Mouse (Mus musculus) kidney, postnatal 4 days (tissue): ENCODE data around the gene Il21r.

Experiments used
- DNase-seq, 2 experiments: peaks; one replicate each; pipeline ENCODE4 v3.0.0; 2021; ENCODE audit warnings: mixed read lengths in 2 of 2

Il21r gene

DNA sequence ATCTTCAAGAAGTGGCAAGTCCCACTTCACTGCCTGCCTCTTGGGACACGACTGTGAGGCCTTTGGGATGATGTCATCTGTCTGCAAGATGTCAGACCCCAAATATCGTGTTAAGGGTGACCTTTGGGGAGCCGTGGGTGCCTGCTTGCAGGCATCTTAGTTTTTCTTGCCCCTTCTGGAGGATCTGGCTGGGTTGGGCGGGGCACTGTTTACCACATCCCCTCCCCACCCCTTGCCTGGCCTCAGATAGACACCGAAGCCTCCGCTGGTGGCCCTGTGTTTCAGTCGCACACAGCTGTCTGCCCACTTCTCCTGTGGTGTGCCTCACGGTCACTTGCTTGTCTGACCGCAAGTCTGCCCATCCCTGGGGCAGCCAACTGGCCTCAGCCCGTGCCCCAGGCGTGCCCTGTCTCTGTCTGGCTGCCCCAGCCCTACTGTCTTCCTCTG lies at the start of gene Il21r:
Gene Il21r, plus strand, starts transcription at position 245 of the 447 bp plus-strand sequence.
- peak in 1 of 2 experiments; percentile 14 for DNase-seq

DNA sequence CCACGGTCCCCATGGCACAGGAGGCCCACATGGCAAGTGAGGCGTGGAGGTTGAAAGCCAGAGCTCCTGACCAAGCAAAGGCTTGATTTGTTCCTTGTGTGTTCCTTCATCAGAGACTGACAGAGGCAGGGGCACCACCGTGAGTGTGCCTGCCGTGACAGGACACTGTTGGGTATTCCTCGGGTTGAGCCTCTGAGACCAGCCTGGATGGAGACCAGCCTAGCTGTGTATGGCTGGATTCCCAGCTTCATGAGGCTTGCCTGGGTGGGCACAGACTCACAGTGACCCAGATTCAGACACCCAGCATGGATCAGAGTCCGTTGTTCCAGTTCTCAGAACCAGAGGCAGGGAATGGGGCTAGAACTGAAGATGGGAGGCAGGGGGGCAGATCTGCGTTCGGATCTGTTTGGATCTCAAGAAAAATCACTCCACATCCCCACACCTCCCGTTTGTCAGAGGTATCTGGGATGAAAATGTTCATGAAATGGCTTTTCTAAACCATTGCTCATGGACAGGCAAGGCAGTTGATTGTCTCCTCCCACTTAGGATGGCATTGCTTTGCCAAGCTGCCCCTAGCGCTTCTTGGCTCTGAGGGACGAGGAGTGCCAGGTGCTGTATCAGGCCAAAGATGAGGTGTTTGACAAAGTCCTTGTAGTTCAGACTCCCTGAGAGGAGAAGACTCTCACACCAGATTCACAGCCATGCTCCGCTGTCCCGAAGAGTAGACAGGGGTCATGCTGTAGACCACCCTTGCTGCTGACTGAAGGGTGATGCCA lies 49.4 kb upstream of the Il21r start:
- no peak for DNase-seq

DNA sequence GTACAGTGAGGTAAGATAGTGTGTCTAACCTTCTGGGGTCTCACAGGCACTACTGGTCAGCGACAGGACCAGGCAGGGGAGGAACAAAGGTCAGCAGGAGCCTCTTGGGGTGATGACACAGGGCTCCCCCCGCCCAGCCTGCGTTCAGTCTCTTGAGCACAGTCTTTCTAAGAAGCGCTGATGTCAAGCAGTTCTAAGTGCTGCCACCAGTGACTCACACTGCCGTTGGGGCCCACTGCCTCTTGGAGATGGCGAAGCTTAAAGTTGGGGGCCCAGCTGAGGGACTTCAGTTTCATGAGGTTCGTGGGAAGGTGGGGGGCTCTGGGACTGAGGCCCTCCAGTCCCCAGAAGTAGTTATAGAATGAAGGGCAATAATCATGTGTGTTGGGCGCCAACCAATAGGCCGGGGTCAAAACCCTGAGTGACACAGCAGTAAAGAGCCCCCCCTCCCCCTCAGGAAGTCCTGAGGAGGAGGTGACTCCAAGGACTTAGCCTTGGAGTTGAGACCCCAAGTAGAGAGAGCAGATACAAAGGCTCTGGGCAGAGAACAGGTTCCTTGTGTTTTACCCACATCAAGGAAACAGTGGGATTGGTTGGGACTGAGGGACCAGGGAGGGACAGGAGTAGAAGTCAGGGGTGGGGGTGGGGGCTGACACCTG lies 48.6 kb upstream of the Il21r start:
- no peak for DNase-seq

DNA sequence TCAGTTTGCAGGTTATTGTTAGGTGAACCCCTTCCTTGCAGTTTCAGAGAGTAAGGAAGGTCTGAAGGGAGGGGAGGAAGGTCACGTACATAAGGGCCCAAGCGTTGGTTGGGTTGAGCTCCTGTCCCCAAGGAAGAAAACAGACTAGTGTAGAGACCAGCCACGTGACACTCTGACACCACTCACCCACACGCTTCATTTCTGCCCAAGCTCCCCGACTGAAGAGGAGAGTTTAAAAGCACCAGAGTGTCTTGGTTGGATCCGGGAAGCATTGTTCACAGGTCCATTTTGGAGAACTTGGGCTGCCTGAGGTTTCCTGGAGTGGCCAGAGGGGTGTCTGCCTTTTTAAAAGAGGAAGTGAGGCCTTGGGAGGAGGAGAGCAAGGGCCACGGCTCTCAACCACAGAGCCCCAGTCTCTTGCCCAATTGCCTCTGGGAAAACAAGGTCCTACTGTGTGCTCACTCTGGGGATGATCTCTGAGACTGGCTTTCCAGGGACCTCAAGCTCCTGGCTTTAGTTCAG lies 47.8 kb upstream of the Il21r start:
- no peak for DNase-seq

DNA sequence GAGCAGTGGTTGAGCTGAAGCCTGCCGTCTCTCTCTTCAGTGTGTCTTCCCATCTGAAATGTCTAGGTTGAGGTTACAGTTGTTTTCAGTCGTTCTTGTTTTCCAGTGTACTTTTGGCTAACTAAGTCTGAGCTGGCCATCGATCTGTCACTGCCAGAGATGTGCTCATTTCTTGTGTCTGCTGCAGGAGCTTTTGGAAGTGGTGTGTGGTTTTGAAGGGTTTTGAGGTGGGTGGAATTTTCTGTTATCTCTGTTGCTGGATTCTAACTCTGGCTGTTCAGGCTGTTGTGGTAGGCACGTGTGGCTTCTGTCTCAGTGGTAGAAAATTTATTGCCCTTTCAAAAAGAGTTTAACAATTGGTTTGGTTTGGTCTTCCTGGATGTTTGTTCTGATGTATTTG lies 47.1 kb upstream of the Il21r start:
- DNase-seq, result no peak

DNA sequence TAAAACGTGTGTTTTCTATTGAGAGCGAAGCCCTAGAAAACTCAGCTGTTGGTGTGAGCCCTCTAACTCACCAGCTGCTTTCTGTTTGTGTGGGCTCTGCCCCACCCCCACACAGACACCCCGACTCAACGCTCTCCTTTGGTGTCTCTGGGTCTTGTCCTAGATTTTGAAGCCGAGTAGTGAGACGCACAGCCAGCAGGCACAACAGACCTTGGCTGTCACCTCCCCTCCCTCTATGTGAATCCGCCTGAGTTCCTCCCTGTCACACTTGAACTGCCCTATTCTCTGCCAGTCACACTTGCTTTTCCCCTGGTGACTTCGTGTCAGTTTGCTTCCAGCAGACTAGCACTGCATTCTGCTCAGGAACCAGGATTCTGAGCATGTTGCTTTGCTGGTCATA lies 46.4 kb upstream of the Il21r start:
- DNase-seq, result peak in 1 of 2 experiments; percentile 58

DNA sequence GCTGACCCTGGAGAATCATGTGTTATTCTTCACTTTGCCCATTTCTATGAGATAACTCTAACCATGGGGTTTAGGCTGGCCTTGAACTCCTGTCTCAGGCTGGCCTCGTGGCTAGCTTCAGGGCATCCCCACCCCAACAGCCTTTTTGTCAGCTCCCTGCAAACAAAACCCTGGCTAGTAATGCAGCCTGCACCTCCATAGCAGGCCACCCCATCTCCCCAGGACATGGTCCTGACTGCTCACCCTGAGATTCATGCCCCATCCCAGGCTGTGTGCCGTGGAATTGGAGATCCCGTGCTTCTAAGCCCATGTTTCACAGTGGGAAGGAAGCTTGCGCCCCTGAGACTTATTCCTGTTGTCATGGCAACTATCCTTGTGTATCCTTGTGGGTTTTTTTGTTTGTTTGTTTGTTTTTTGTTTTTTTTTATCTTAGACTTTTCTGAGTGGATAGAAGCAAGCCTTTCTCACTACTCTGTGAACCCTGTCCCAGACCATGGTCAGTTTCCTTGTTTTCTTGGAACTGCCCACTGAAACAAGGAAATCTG lies 44.8 kb upstream of the Il21r start:
- no peak for DNase-seq

DNA sequence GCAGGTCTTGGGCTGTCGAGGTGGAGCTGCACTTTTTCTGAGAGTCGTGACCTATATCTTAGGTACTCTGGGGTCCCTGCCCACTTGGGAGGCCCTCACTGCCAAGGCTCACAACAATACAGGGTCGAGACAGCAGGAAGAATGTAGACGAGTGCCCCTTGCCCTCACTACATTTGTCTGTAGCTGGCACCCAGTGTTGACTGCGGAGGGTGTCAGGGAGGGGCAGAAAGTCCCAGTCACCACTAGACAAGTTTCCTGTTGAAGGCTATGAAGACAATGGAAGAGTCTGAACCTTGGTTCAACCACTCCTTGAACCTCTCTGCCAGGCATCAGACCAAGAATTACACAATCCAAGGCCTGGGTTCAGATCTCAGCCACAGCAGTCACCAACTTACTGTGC lies 44.2 kb upstream of the Il21r start:
- DNase-seq, result no peak

DNA sequence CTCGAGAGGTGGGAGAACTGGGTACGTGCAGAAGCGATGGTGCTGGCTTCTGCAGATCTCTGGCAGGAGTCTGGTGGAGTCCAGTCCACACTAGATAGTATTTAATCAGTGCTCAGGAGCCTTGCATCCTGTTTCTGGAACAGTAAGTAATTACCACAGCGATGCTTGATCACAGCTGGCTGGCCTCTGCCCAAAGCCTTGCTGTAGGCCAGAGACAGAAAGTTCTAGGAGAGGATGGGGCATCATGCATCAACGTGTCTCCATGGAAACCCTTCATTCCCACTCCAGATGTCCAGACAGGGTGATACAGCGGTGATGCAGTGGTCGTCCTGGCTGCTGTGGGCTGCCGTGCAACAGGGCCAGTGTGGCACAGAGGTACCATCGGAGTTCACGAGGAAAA lies 43.7 kb upstream of the Il21r start:
- no peak for DNase-seq

DNA sequence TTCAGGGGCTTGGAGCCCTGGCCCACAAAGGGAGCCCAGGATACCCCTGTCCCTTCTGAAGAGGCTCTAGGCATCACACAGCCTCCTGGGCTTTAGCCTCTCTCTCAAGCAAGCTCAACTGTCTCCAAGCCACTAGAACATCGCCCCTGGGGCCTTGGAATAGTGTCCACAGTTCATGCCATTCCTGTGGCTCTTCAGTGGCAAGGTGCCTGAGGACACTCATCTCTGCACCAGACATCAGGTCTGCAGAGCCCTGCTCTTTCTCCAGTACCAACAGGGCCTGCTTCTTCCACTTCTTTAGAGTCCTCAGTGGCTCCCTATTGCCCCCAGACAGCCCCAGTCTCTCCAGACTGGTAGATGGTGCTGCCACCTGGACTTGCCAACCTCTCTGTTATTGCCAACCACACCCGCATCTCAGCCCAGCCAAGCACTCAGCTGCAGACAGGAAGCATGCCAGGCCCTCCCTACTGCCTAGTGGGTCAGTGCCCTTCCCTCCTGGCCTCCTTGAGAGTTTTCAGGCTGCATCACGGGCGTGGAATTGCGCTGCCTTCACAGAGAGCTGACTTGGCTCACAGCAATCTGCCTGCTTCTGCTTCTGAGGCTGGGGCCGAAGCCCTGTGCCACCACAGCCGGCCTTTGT lies 43.0 kb upstream of the Il21r start:
- no peak for DNase-seq

DNA sequence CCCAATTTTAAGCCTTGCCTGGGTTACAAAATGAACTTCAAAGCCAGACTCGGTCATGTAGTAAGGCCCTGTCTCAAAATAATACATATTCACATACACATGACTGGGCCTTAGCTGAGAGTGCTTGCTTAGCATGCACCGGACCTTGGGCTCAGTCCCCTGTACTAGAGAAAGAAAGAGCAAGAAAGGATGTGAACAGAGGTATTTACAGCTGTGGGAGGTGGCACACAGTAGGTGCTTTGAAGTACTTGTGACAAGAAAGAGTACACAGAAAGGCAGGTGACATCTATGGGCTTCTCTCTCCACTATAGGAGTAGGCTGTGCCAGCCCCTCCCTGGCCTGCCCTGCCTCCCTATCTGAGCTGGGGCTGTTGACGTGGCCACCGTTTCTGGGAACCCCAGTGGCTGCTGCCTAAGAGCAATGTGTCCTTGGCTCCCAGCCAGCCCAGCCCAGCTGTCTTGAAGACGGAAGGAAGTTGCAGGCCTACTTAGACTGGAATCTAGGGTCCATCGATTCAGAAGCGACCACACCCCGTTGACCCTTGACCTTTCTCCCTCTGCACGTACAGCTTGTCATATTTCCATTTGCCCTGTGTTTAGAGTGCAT lies 42.0 kb upstream of the Il21r start:
- peak; percentile 83 to 89 for DNase-seq

DNA sequence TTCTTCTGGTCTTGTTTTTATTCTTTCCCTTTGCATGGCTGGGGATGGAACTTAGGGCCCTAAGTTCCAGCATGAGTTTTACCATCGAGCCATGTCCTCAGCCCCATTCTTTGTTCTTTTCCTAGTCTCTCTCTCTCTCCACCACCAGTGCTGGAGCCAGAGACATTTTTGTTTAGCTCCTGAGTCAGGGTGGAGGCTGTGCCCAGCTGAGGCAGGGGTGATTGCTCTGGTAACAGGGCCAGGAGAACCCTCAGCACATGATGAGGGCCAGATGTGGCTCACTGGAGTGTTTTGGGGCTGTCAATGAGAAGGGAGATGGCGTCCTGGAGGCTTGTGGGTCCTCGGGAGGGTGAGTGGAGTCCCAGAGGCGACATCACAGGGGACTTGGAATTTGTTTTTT lies 40.8 kb upstream of the Il21r start:
- no peak for DNase-seq

DNA sequence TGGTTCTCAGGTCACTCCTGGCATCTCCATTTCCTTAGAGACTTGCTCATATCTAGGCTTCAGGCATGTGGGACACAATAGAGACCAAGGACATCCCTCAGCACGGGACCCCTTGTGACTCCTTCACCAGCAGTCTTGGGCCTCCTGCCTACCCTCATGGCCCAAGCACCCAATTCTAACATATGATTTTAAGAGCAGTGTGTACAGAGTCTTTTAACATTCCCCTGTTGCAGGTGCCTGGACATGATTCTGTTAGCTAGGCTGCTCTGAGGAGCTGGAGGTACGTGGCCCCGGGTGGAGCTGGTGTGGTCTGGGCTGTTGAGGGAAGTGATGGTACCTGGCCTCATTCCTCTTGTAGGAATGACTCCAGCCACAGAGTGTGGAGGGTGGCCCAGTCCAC lies 40.1 kb upstream of the Il21r start:
- DNase-seq, result no peak

DNA sequence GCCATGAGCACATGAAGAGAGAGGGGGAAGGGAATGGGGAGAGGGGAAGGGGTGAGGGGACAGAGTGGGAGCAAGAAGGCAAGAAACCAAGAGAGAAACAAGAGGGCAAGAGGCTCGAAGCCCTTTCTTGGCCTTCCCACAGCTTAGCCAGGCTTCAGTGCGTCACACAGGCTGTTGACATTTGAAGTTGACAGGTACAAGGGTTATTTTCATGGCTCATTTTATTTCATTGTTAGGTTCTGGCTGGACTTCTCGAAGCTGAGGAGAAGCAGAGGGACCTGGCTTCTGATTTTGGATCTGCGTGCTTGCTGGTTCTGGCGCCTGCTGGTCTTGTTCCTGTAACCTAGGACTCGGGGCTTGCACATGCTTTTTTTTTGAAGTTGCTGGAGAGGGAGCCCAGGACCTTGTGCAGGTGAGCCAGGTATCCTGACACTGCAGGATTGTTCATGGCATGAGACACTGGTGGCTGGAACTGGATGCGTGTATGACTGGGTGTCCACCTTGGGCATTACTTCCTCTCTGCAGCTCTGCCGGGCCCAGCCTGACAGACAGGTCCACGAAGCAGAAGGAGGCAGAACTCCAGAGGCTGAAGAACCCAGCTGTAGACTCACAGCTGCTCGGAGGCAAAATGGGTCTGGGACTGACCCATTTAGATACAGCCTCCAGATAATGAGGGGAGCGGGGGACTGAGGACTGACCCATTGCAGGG lies 38.8 kb upstream of the Il21r start:
- no peak for DNase-seq

DNA sequence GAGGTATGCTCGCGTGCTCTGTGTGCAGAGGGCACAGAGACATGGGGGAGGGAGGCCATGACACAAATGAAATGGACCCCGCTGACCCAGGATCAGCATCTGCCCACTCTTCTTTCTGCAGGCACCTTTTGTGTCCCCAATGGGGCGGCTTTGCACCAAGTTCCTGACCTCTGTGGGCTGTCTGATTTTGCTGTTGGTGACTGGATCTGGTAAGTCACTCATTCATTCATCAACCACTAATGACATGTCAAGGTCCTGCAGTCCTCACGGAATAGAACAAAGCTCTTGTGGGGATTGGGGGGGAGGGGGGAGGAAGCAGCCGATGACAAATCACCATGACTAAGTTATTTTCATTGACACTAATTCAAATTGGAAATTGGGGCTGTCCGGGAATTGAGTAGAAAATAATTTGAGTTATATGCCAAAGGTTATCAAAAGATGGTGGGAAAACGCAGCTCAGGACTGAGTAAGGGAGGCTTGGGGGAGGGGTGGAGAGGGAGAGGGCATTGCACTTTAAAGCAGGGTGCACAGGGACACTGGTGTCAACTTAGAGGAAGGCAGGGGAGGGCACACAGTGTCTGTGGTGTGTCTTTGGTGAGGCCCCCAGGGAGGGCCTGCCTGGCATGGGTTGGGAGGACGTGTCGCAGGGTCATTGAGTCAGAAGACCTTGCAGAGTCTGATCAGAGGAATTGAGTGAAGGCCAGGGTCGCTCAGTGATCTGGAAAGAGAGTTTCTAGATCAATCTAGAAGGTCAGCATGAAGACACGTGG lies 37.5 kb upstream of the Il21r start:
- DNase-seq, result no peak

DNA sequence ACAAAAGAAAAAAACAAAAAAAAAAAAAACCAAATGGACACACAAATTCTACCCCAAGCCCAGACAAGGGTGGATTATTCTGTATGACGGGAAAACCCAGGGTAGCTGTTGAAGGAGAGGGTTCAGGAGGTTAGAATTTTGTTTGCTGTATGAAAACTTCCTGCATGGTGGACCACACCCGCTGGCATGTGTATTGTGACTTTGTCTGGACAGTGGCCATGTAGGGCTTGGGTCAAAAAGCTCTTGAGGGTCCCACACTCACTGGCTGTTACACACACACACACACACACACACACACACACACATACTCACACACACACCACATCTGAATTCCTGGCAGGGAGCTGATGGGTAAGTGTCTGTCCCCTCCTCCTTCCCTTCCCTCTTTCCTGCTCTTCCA lies 36.8 kb upstream of the Il21r start:
- no peak for DNase-seq

DNA sequence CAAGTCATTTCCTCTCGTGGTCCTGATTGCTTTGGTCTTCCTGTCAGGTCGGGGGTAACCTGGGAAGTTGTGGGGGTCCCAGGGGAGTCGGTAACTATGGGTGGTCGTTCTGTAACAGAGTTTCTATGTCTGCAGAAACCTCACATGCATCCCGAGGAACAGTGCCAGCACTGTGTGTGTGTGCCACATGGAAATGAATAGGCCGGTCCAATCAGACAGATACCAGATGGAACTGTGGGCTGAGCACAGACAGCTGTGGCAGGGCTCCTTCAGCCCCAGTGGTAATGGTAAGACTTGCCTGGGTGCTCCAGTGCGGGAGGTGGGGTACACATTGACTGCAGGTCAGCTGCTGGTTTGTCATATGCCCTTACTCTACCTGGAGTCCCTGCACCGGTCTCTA lies 34.3 kb upstream of the Il21r start:
- DNase-seq, result no peak

DNA sequence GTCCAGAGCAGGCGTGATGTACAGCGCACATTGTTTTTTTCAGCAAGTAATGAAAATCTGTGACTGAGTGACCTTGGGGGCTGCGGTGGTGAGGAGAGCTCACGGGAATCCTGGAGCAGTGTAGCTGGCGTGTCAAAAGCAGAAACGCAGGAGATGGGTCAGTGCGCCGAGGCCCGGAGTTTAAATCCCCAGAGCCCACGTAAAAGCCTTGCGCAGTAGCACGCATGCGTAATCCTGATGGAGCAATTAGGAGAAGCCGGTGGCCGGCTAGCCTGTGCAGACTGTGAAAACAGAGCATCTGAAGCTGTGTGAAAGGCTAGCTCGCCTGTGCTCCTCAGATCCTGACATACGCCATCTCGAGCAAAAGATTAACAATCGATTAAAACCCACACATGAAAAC lies 31.3 kb upstream of the Il21r start:
- no peak for DNase-seq

DNA sequence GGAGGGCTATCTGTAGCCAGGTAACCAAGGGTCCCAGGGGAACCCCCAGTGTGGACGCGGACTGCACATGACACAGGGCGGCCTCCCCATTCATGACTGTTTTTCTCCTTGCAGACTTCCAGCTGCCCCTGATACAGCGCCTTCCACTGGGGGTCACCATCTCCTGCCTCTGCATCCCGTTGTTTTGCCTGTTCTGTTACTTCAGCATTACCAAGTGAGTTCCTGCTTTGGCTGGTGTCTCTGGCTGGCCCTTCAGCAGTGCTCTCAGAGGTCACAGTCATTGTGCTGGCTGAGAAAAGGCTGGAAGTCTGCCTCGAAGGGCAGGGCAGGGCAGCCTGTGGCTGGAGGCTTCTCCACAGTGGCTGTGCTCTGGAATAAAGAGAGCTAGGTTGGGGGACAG lies 30.5 kb upstream of the Il21r start:
- no peak for DNase-seq

DNA sequence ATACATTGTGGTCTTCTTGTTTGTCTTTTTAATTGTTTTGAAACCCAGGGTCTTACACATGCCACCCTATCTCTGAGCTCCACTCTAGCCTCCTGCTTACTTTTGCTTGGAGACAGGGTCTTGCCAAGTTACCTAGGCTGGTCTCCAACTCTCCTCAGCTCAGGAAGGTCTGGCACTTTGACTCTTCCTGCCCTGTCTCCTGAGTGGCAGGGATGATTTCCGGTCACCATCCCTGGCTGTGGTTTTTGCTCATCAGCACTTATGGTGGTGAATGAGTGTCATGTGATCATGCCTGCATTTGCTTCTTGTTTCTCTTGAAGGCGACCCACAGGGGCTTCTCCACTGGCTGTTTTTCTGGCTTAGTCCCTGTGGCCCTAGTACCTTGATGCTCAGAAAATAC lies 29.4 kb upstream of the Il21r start:
- DNase-seq, result no peak

DNA sequence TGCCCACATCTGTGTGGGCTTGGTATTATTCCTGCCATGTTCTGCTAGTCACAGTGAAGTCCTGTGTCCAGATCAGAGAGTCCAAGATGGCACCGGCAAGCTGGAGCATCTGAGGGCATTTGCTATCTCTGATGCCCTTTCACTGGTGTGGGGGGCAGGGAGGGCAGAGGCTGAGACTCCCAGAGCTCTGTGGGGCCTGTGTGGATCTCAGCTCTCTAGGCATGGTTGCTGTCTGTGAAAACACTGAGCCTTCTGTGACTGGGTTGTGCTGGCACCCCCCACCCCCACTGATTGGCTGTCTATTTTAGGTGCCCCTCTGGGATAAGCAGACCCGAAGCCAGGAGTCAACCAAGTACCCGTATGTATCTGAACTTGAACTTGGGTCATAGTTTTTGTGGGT lies 28.4 kb upstream of the Il21r start:
- no peak for DNase-seq
